Mouse (Mus musculus) thymus, adult 2 months (tissue): ENCODE data around the gene Olfr1255. TPM values are rescaled to one million over a fixed set of nuclear protein-coding genes. Genes with fewer than 3 reads are reported as not detected.

Experiments
- DNase-seq: peaks from one replicate; pipeline ENCODE4 v3.0.0; 2021
- H3K27ac ChIP-seq: fragments of 200-500 bp; 2 replicates; pipeline ENCODE4 v1.5.1; 2012; ENCODE audit warnings: low read length, control low read depth; ENCODE audit not compliant: control insufficient read depth, insufficient read depth
- H3K27me3 ChIP-seq: fragments of 200-500 bp; 2 replicates; pipeline ENCODE4 v1.6.1; 2012; ENCODE audit warnings: mild to moderate bottlenecking, low read length, moderate library complexity, mixed read lengths; ENCODE audit not compliant: control insufficient read depth, insufficient read depth
- H3K36me3 ChIP-seq: fragments of 200-500 bp; 2 replicates; pipeline ENCODE4 v1.6.1; 2012; ENCODE audit warnings: mild to moderate bottlenecking, low read length, moderate library complexity; ENCODE audit not compliant: control insufficient read depth, insufficient read depth
- H3K4me1 ChIP-seq: fragments of 200-500 bp; replicated peaks from 2 replicates; pipeline ENCODE4 v1.6.1; 2012; ENCODE audit warnings: low read length; ENCODE audit not compliant: control insufficient read depth, insufficient read depth
- H3K4me3 ChIP-seq: fragments of 200-500 bp; 2 replicates; pipeline ENCODE4 v1.5.1; 2012; ENCODE audit warnings: mild to moderate bottlenecking, low read length, control low read depth, moderate library complexity; ENCODE audit not compliant: control insufficient read depth, insufficient read depth
- CTCF ChIP-seq: fragments of 200-500 bp; IDR thresholded peaks from 2 replicates; pipeline ENCODE4 v1.5.1; 2012; ENCODE audit warnings: mild to moderate bottlenecking, control low read depth, low read length, moderate library complexity, borderline replicate concordance; ENCODE audit not compliant: control insufficient read depth, poor library complexity, insufficient read depth; ENCODE audit errors: extremely low read depth
- POLR2A ChIP-seq: fragments of 200-500 bp; IDR thresholded peaks from 2 replicates; pipeline ENCODE4 v1.6.1; 2012; ENCODE audit warnings: mild to moderate bottlenecking, low read length, control low read depth, moderate library complexity; ENCODE audit not compliant: control insufficient read depth, poor library complexity, insufficient read depth; ENCODE audit errors: extremely low read depth
- WGBS: fragments of 180-500 bp; shearing (Covaris S2); methylation state at CpG from one replicate; pipeline ENCODE4 v1.1.7; 2018; 5-methylcytosine and 5-hydroxymethylcytosine counted together
- polyA plus RNA-seq: library from polyadenylated mRNA; depleted of rRNA; stranded (reverse); fragments of >200 nt; gene quantifications from 2 replicates; pipeline ENCODE4 v1.2.3, GENCODE M21; 2012; rRNA removed

The Olfr1255 gene
- not detected in 2 replicates for polyA plus RNA-seq

GRCm38 (mm10) chr2:89811751-89812150 lies at the start of gene Olfr1255:
Gene Olfr1255 (plus strand): TSS chr2:89812051.
- WGBS = 89% methylated on average over 3 of the region's 3 CpGs
- TF ChIP-seq POLR2A (no peak), CTCF (no peak)

GRCm38 (mm10) chr2:89793519-89793918 lies 18.3 kb upstream of the Olfr1255 start, which contains the start of gene Olfr1254:
Gene Olfr1254 (minus strand): TSS chr2:89793619.
- no peak for TF ChIP-seq CTCF
- TF ChIP-seq POLR2A = no peak
- H3K36me3 ChIP-seq = no peaks in the 10 kb centered on the region

More at GRCm38 (mm10) chr2:89811751-89812150, at the start of gene Olfr1255:
- H3K27ac ChIP-seq = no peak within 1 kb of the TSS
- no peaks in the 10 kb centered on the region for H3K36me3 ChIP-seq
- H3K4me1 ChIP-seq = no peaks in the 10 kb centered on the region
- no peak within 1 kb of the TSS for H3K4me3 ChIP-seq
- no peak for DNase-seq
- H3K27me3 ChIP-seq = no peaks in the 10 kb centered on the region

GRCm38 (mm10) chr2:89799583-89799982 lies 12.3 kb upstream of the Olfr1255 start:
- no peak for TF ChIP-seq POLR2A
- no peak for TF ChIP-seq CTCF
- Histone ChIP-seq H3K4me1 (no peaks in the 10 kb centered on the region), H3K4me3 (no peak overlapping the region), H3K27me3 (no peaks in the 10 kb centered on the region), H3K36me3 (no peaks in the 10 kb centered on the region), H3K27ac (no peak overlapping the region)
- DNase-seq = no peak
- 96% methylated on average over 3 of the region's 3 CpGs for WGBS

More at GRCm38 (mm10) chr2:89793519-89793918, 18.3 kb upstream of the Olfr1255 start, which contains the start of gene Olfr1254:
- no peak for DNase-seq
- H3K27ac ChIP-seq = no peak within 1 kb of the TSS
- H3K27me3 ChIP-seq = no peaks in the 10 kb centered on the region
- no peaks in the 10 kb centered on the region for H3K4me1 ChIP-seq
- H3K4me3 ChIP-seq = no peak within 1 kb of the TSS

- no peaks in the 10 kb centered on the region for H3K4me1 ChIP-seq
- H3K27ac ChIP-seq = no peak overlapping the region
- H3K4me3 ChIP-seq = no peak overlapping the region
- no peak for DNase-seq
- no peaks in the 10 kb centered on the region for H3K36me3 ChIP-seq
- TF ChIP-seq POLR2A (no peak), CTCF (no peak)
- 87% methylated on average over 2 of the region's 2 CpGs for WGBS
- no peaks in the 10 kb centered on the region for H3K27me3 ChIP-seq
Observed at GRCm38 (mm10) chr2:89810751-89811150, 1.1 kb upstream of the Olfr1255 start.

- H3K27me3 ChIP-seq = no peaks in the 10 kb centered on the region
- no peaks in the 10 kb centered on the region for H3K36me3 ChIP-seq
- TF ChIP-seq CTCF (no peak), POLR2A (no peak)
- no peaks in the 10 kb centered on the region for H3K4me1 ChIP-seq
- DNase-seq = no peak
- 80% methylated on average over 1 of the region's 1 CpGs for WGBS
- H3K27ac ChIP-seq = no peak overlapping the region
- no peak overlapping the region for H3K4me3 ChIP-seq
Observed at GRCm38 (mm10) chr2:89820216-89820615, 8.4 kb downstream of the Olfr1255 start.

- TF ChIP-seq POLR2A (no peak), CTCF (no peak)
- WGBS = 59% methylated on average over 2 of the region's 2 CpGs
- Histone ChIP-seq H3K36me3 (no peaks in the 10 kb centered on the region), H3K27ac (no peak within 1 kb of the TSS), H3K4me3 (no peak within 1 kb of the TSS), H3K4me1 (no peaks in the 10 kb centered on the region), H3K27me3 (no peaks in the 10 kb centered on the region)
- DNase-seq = no peak
Observed at GRCm38 (mm10) chr2:89841455-89841854, 29.6 kb downstream of the Olfr1255 start, which contains the start of gene Olfr1256. Gene Olfr1256 (minus strand): TSS chr2:89841555.

- H3K27me3 ChIP-seq = no peaks in the 10 kb centered on the region
- no peak within 1 kb of the TSS for H3K27ac ChIP-seq
- H3K36me3 ChIP-seq = no peaks in the 10 kb centered on the region
- TF ChIP-seq CTCF = no peak
- TF ChIP-seq POLR2A = no peak
- no peak for DNase-seq
- H3K4me3 ChIP-seq = no peak within 1 kb of the TSS
- no peaks in the 10 kb centered on the region for H3K4me1 ChIP-seq
- WGBS = 91% methylated on average over 5 of the region's 5 CpGs
Observed at GRCm38 (mm10) chr2:89848105-89848504, 36.3 kb downstream of the Olfr1255 start, which contains the start of gene Olfr48. Gene Olfr48 (minus strand): TSS chr2:89848205.
